In the genomic region with DNA sequence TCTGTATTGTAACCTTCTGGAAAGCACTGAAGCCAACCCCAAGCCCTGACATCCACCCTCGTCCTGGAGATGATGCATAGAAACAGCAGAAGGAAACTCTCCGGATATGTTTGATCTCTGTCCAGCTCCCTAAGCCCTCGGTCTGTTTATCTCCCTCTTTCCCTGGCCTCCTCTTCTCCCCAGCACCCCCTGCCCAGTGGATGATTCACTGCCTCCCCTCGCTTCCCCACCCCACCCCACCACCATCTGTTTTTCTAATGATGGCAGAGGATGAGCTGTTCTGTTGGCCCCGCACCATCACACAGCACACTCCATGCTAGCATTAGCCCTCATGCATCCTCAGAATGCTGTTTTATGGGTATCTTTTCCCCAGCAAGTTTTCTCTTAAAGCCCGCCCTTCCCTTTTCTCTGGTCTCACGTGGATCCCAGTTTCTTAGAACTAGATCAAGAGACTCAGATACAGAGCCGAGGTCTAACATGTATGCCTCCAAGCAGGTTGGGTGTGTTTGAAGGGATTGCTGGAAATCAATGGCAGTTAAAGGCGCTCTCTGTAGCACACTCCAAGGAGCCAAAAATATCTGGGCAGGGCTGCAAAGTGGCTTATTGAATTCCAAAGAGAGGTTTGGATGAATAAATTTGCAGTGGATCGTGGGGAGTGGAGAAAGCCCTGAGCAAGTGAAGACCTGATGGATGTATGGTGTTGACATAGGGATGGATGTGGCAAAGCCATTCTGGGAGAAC, we compare ENCODE assay signal across 13 mouse cellular contexts.
DNase-seq lines count a peak whose midpoint lies in the region; ATAC-seq and TF ChIP-seq lines count a peak whose summit lies in the region.
"Had no signal": no experiment of that assay in that cellular context is flagged by ENCODE, and none has a peak within 500 bp of the region (broad histone marks: within the 10 kb centered on the region; RNA-seq: fewer than 3 reads in every experiment).

No protein-coding gene starts in this region.

- H3K4me1 ChIP-seq in stomach, postnatal 0 days (replicated peaks; ENCODE audit: control insufficient read depth, insufficient read depth) = no peaks in the 10 kb centered on the region
- H3K4me1 ChIP-seq: embryonic facial prominence, embryonic 10.5 days; forebrain, embryonic 12.5 days; limb, embryonic 13.5 days had no signal

- no peak overlapping the region for H3K4me3 ChIP-seq in stomach, postnatal 0 days (ENCODE audit: low read depth, low read length)
- H3K4me3 ChIP-seq: embryonic facial prominence, embryonic 10.5 days; forebrain, embryonic 12.5 days; limb, embryonic 13.5 days; myocyte had no signal

- TF ChIP-seq EP300 in stomach, postnatal 0 days (optimal IDR thresholded peaks at IDR 0.05) = no peak

- H3K9me3 ChIP-seq in stomach, postnatal 0 days (ENCODE audit: control insufficient read depth, low read length) = no peaks in the 10 kb centered on the region
- H3K9me3 ChIP-seq: embryonic facial prominence, embryonic 10.5 days; forebrain, embryonic 12.5 days; limb, embryonic 13.5 days had no signal

- peak; percentile 92 for ATAC-seq in cerebellum, adult (ENCODE audit: insufficient number of reproducible peaks, low FRiP score, low TSS enrichment)
- peak; percentile 76; the same call in 1 of the 2 replicates for ATAC-seq in stomach, postnatal 0 days (ENCODE audit: low FRiP score, low TSS enrichment)

- 41% methylated on average over 10 of the region's 10 CpGs for WGBS in stomach, postnatal 0 days

- H3K36me3 ChIP-seq in stomach, postnatal 0 days (ENCODE audit: control insufficient read depth, insufficient read depth, low read length) = no peaks in the 10 kb centered on the region
- H3K36me3 ChIP-seq: embryonic facial prominence, embryonic 10.5 days; forebrain, embryonic 12.5 days; limb, embryonic 13.5 days had no signal

- H3K9ac ChIP-seq in stomach, postnatal 0 days (ENCODE audit: low read length) = no peak overlapping the region
- H3K9ac ChIP-seq: forebrain, embryonic 12.5 days; limb, embryonic 13.5 days had no signal

- H3K27me3 ChIP-seq in stomach, postnatal 0 days (ENCODE audit: control insufficient read depth, insufficient read depth, low read length) = no peaks in the 10 kb centered on the region
- H3K27me3 ChIP-seq: forebrain, embryonic 12.5 days had no signal

- no peak overlapping the region; the same call in 1 of the 2 replicates for H3K27ac ChIP-seq in stomach, postnatal 0 days (replicated peaks)
- H3K27ac ChIP-seq: embryonic facial prominence, embryonic 10.5 days; forebrain, embryonic 12.5 days; limb, embryonic 13.5 days had no signal

- no peak for TF ChIP-seq CTCF in stomach, postnatal 0 days (IDR thresholded peaks at IDR 0.05; ENCODE audit: low read depth)

- DNase-seq in cerebellum, postnatal 4 days (ENCODE audit: low spot score in 2 of 2) = no peak
- peak; percentile 3 to 9 for DNase-seq in kidney, postnatal 4 days
- no peak for DNase-seq in kidney, postnatal 36 days
- DNase-seq in urinary bladder, postnatal 14 days (ENCODE audit: low spot score) = peak; percentile 48
- DNase-seq in urinary bladder, postnatal 10 days (ENCODE audit: low spot score) = no peak
- DNase-seq in stomach, postnatal 0 days (ENCODE audit: low spot score) = no peak
- no peak for DNase-seq in natural killer cell, adult 2 months (ENCODE audit: low spot score in 2 of 2)
- DNase-seq: retina, postnatal 1 day had no signal

- H3K4me2 ChIP-seq in stomach, postnatal 0 days (replicated peaks; ENCODE audit: low read depth) = no peak overlapping the region
- H3K4me2 ChIP-seq: forebrain, embryonic 12.5 days; limb, embryonic 13.5 days had no signal

Comparison
In these comparisons a context has a peak if more than half of its experiments do, and no peak if none do; other contexts are left out.
1. DNase-seq: peak in kidney, postnatal 4 days (2 of 2) and urinary bladder, postnatal 14 days (single experiment); none in cerebellum, postnatal 4 days (0 of 2), kidney, postnatal 36 days (0 of 2), urinary bladder, postnatal 10 days (single experiment), stomach, postnatal 0 days (single experiment) and natural killer cell, adult 2 months (0 of 2).